Mouse (Mus musculus) embryo, embryonic 11 days (tissue): ENCODE results near the gene Tmem185a.
"Not testable (repeated sequence)": the region's sequence is repeated elsewhere in the genome, so short reads cannot be mapped to it uniquely, and the experiment has no call there.

Experiments used
- DNase-seq: peaks from one replicate; pipeline ENCODE4 v3.0.0-alpha.2; 2015

Tmem185a gene

DNA sequence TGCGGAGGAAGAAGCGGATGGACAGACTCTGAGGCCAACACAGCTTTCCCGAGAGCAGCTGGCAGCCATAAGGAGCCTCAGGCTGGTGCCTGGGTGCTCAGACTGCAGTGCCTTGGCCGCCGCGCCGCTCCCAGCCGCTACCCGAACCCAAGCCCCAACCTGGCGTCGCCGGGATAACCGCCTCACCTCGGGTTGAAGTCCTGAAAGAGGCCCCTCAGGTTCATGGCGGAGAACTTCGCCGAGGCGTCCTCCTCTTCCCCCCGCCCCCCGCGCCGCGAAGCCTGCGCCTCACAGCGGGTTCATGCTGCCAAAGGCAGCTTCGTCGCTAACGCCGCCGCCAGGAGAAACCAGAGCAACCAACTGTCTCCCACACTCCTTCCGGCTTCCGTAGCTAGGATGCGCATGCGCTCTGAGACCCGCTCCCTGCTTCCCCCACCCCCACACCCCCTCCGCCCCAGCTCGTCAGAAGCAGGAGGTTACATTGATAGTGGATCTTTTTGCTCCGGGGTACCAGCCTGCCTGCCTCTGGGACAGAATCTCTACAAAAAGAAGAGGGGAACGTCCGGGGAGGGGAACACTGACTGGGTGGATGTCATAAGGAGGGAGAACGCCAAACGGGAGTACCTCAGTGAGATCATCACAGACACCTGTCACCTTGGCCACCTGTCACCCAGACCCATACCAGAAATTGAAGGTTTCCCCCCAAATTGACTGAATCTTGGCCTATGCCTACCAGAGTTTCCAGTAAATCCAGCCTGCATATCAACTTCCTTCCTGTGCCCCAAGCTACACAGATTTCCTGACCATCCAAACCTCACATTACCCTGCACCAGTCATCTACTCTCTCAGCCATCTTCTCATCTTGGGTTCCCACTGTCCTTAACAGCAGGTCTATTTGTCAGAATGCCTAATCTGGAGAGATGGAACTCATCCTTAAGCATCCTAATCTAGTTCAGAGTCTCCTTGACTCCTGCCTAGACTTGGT, at the start of gene Tmem185a:
Gene Tmem185a, minus strand, starts transcription at position 389 of the 985 bp plus-strand sequence.
- peak; percentile 87 for DNase-seq

DNA sequence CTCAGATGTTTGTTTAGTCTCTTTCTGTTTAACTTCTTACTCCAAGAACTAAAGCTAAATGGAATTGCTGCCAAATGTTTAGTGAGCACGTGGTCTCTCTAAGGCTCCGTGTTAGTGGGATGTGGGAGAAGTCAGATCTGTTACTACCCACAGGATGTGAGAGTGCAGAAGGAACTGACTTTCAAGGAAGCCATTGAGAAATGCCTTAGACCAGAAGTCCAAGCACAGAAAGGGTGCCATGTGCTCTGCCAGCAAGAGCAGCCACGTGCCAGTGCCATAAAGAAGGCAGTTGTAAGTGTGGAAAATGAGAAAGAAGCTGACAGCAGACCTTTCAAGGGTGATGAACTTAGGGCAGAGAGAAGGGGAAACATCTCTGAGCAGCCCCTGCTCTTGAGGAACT, 37.4 kb upstream of the Tmem185a start:
- not testable (repeated sequence) for DNase-seq

DNA sequence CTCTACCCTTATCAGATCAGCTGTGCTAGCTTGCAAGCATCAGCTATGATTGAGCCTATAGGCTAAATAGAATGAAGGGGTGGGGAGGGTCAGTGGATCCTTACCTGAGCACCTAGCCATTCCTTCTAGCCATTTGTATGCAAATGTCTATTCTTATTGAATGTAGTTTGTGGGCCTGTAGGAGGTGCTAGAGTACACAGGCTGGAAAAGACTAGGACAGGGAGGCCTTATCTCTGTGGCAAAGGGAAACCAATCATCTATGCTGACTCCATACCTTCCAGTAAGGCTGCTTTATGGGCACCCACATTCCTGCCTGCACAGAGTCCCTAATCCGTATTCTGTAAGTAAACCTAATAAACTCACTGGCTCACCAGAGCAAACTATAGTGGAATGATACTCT, 10.3 kb upstream of the Tmem185a start:
- DNase-seq: not testable (repeated sequence)

DNA sequence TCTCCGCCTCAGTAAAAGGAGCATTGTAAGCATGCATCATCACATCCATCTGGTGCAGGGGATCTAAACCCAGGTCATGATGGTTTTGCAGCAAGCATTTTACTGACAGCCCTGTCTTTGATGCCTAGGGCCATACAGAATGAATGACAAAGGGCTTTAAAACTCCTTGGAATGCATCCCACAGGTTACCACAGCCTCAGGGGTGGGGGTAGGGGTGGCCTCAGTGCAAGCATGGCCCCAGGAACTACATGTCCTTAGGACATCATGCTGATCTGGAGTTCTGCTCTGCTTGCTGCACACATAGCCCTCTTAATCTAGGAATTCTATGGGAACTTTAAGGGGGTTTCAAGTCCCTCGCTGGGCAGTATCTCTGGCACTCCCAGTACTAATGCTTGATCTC, 5.2 kb upstream of the Tmem185a start:
- no peak for DNase-seq

DNA sequence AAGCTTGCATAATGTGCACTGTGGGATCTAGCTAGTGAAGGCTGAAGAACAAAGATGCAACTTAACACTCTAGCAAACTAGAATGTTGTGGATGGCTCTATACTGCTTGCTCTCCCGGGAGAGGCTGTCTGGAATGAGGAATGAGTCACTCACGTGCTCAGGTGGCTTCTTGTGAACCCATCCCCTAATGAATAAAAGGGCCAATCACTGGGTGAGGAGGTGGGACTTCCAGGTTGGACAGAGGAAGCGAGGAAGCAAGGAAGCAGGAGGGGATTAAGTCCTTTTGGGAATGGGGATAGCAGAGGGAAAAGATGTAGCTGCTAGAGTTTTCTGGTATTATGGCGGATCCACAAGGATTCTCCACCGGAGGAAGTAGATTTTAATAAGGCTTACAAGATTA, 1.7 kb upstream of the Tmem185a start:
- no peak for DNase-seq

DNA sequence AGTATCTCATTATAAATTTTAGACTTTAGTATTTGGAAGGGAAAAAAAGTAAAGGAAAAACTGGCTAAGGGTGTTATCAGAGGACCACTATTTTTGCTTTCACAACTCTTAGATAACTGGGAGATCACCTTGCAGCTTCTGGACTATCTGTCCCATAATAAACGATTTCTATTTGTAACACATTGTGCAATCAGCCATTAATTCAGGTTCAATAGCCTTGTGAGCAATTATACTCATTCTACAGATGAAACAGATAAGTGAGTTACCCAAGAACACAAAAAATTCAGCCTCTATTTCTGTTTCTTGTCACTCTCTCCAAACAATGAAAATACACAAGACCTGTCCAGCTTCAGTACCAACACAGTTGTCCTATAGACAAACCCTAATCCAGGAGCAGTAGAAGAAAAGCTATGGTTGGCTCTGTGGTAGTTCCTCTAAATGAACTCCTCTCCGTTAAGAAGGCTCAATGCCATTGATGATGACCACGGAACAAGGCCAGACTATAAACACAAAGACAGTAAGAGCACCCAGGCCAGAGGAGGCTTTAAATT, 1.7 kb downstream of the Tmem185a start:
- no peak for DNase-seq

DNA sequence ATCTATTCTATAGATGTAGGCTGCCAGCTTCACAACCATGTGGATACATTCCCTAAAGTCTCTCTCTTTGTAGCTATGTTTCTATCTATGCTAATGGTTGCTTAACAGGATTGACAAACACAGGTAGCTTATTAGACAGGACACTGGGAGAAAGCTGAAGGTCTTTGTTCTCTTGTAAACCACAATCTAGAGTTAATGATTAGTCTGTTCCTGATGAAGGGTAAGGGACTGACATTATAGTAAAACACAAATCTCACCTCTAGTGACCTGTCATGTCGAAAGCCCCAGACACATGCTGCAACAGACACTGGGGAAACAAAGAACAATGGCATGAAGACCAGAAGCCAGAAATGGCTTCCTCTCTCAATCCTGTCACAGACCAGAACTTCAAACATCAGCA, 10.1 kb downstream of the Tmem185a start:
- no peak for DNase-seq

DNA sequence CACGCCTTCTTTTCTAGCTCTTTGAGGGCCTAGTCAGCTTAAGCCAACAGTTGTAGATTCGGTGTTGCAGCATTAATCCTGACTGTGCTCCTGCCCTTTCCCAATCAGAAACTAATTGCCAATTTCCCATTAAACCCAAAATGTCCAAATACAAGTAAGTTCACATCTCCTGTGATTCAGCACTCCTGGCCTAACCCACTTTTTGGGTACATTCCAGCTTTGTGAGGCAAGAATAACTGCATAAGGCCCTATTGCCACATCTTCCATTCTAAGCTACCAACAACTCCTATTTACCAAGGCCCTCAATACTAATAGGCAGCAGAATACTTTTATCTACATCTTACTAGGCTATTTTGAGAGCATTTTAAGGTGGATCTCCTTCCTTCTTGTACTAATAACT, 11.5 kb downstream of the Tmem185a start:
- no peak for DNase-seq

DNA sequence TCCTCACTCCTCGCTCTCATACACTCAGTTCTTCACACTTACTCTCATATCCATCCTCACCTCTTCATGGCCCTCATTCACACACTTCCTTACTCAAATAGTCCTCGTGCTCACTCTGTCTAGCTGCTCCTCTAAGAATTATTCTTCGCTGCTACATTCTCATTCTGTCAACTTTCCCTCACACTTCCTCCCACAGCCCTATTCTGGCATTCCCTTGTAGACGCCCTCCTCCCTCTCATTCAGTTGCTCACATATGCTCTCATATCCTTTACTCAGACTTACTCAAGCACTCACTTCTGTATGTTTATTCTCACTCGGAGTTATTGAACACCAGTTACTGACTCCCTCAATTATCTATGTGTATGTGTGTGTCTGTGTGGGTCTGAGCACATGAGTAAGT, 13.4 kb downstream of the Tmem185a start:
- DNase-seq: no peak

DNA sequence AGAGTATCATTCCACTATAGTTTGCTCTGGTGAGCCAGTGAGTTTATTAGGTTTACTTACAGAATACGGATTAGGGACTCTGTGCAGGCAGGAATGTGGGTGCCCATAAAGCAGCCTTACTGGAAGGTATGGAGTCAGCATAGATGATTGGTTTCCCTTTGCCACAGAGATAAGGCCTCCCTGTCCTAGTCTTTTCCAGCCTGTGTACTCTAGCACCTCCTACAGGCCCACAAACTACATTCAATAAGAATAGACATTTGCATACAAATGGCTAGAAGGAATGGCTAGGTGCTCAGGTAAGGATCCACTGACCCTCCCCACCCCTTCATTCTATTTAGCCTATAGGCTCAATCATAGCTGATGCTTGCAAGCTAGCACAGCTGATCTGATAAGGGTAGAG, 24.6 kb downstream of the Tmem185a start:
- not testable (repeated sequence) for DNase-seq

DNA sequence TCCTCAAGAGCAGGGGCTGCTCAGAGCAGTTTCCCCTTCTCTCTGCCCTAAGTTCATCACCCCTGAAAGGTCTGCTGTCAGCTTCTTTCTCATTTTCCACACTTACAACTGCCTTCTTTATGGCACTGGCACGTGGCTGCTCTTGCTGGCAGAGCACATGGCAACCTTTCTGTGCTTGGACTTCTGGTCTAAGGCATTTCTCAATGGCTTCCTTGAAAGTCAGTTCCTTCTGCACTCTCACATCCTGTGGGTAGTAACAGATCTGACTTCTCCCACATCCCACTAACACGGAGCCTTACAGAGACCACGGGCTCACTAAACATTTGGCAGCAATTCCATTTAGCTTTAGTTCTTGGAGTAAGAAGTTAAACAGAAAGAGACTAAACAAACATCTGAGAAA, 51.5 kb downstream of the Tmem185a start:
- DNase-seq: not testable (repeated sequence)
